Mouse (Mus musculus) heart, postnatal 0 days (tissue): ENCODE data around the gene Tmem52b. TPM values are rescaled to one million over a fixed set of nuclear protein-coding genes. Genes with fewer than 3 reads are reported as not detected.

Experiments used
- ATAC-seq: fragments of 200-750 bp; cut with Nextera tagmentation; 2 replicates; pipeline ENCODE4 v1.8.0; 2017; ENCODE audit warnings: low read depth, moderate number of reproducible peaks, moderate library complexity; ENCODE audit not compliant: insufficient read depth
- DNase-seq: peaks from one replicate; pipeline ENCODE4 v3.0.0-alpha.2; 2016; ENCODE audit warnings: low spot score
- H3K27ac ChIP-seq: fragments of 300-500 bp; sonication (generic); 2 replicates; pipeline ENCODE4 v1.5.1; 2014; ENCODE audit warnings: low read depth, mild to moderate bottlenecking
- H3K27me3 ChIP-seq: fragments of 300-500 bp; sonication (generic); 2 replicates; pipeline ENCODE4 v1.6.1; 2014; ENCODE audit warnings: low read length, mixed read lengths; ENCODE audit not compliant: control insufficient read depth, insufficient read depth
- H3K36me3 ChIP-seq: fragments of 300-500 bp; sonication (generic); replicated peaks from 2 replicates; pipeline ENCODE4 v1.6.1; 2014; ENCODE audit warnings: low read length, mixed read lengths; ENCODE audit not compliant: control insufficient read depth, insufficient read depth
- H3K4me1 ChIP-seq: fragments of 300-500 bp; sonication (generic); 2 replicates; pipeline ENCODE4 v1.6.1; 2014; ENCODE audit warnings: antibody characterized with exemption; ENCODE audit not compliant: control insufficient read depth, insufficient read depth
- H3K4me2 ChIP-seq: fragments of 300-500 bp; sonication (generic); 2 replicates; pipeline ENCODE4 v1.6.1; 2014; ENCODE audit warnings: low read depth, mild to moderate bottlenecking, low read length, moderate library complexity
- H3K4me3 ChIP-seq: fragments of 300-500 bp; sonication (generic); 2 replicates; pipeline ENCODE4 v1.5.1; 2014; ENCODE audit warnings: low read depth, low read length
- H3K9ac ChIP-seq: fragments of 300-500 bp; sonication (generic); replicated peaks from 2 replicates; pipeline ENCODE4 v1.6.1; 2014; ENCODE audit warnings: low read depth, low read length, mixed read lengths
- H3K9me3 ChIP-seq: fragments of 300-500 bp; sonication (generic); replicated peaks from 2 replicates; pipeline ENCODE4 v1.6.1; 2016; ENCODE audit warnings: low read length; ENCODE audit not compliant: control insufficient read depth
- CTCF ChIP-seq: IDR thresholded peaks from 2 replicates; pipeline ENCODE4 v1.5.1; 2016; ENCODE audit warnings: antibody characterized with exemption, control low read depth, low read depth
- EP300 ChIP-seq: IDR thresholded peaks from 2 replicates; pipeline ENCODE4 v1.6.1; 2016; ENCODE audit warnings: antibody characterized with exemption, low read depth
- WGBS: fragments of 180-500 bp; shearing (Covaris S2); extraction: QIAGEN DNeasy Blood & Tissue Kit; methylation state at CpG from one replicate; pipeline ENCODE4 v1.1.7; 2014; 5-methylcytosine and 5-hydroxymethylcytosine counted together
- polyA plus RNA-seq: library from polyadenylated mRNA; unstranded; fragments of >200 nt; fragmentation: Nextera tagmentation; extraction: Ambion mirVana; gene quantifications from 2 replicates; pipeline ENCODE4 v1.2.1, GENCODE M21; 2015
- total RNA-seq: library from RNA; depleted of rRNA; stranded (reverse); fragments of >200 nt; gene quantifications from 2 replicates; pipeline ENCODE4 v1.2.3, GENCODE M21; 2014; ENCODE audit warnings: low replicate concordance

Gene Tmem52b
- total and polyA plus RNA-seq, 2 experiments from 2014 or later, result not detected

GRCm38 (mm10) chr6:129517752-129518408, 5.5 kb downstream of the Tmem52b start:
- WGBS, result 47% methylated on average over 2 of the region's 2 CpGs
- ATAC-seq, result peak; percentile 79
- Histone ChIP-seq H3K27me3 (no peaks in the 10 kb centered on the region), H3K36me3 (no peaks in the 10 kb centered on the region), H3K9ac (no peak overlapping the region), H3K4me1 (no peaks in the 10 kb centered on the region), H3K9me3 (no peaks in the 10 kb centered on the region), H3K27ac (no peak overlapping the region), H3K4me3 (no peak overlapping the region), H3K4me2 (no peak overlapping the region)
- peak; percentile 57 for DNase-seq
- TF ChIP-seq EP300 (no peak), CTCF (peak; percentile 77)

- Histone ChIP-seq H3K9ac (no peak overlapping the region), H3K4me1 (no peaks in the 10 kb centered on the region), H3K4me3 (no peak overlapping the region), H3K36me3 (no peaks in the 10 kb centered on the region), H3K9me3 (no peaks in the 10 kb centered on the region), H3K4me2 (no peak overlapping the region), H3K27ac (no peak overlapping the region), H3K27me3 (no peaks in the 10 kb centered on the region)
- DNase-seq, result no peak
- TF ChIP-seq EP300 (no peak), CTCF (no peak)
- ATAC-seq, result no peak
Observed at GRCm38 (mm10) chr6:129526069-129526468, 13.7 kb downstream of the Tmem52b start.

GRCm38 (mm10) chr6:129527416-129527815, 15.1 kb downstream of the Tmem52b start:
- WGBS, result 57% methylated on average over 2 of the region's 2 CpGs
- ATAC-seq (no peak; the same call in 1 of the 2 replicates), DNase-seq (no peak)
- Histone ChIP-seq H3K9ac (no peak overlapping the region), H3K4me2 (no peak overlapping the region), H3K4me1 (peaks cover 4% of the 10 kb centered on the region; the same call in 1 of the 2 replicates), H3K27me3 (no peaks in the 10 kb centered on the region), H3K4me3 (no peak overlapping the region), H3K27ac (no peak overlapping the region), H3K9me3 (no peaks in the 10 kb centered on the region), H3K36me3 (no peaks in the 10 kb centered on the region)
- TF ChIP-seq CTCF (no peak), EP300 (no peak)

- TF ChIP-seq EP300 (no peak), CTCF (no peak)
- Histone ChIP-seq H3K9ac (no peak overlapping the region), H3K4me1 (peaks cover 12% of the 10 kb centered on the region; the same call in 1 of the 2 replicates), H3K4me2 (no peak overlapping the region), H3K27ac (no peak overlapping the region), H3K9me3 (no peaks in the 10 kb centered on the region), H3K4me3 (no peak overlapping the region), H3K27me3 (no peaks in the 10 kb centered on the region), H3K36me3 (no peaks in the 10 kb centered on the region)
- DNase-seq (no peak), ATAC-seq (no peak)
- WGBS, result 88% methylated on average over 1 of the region's 1 CpGs
Observed at GRCm38 (mm10) chr6:129529605-129530004, 17.2 kb downstream of the Tmem52b start.

GRCm38 (mm10) chr6:129530261-129530660, 17.9 kb downstream of the Tmem52b start:
- Histone ChIP-seq H3K36me3 (no peaks in the 10 kb centered on the region), H3K4me1 (peaks cover 19% of the 10 kb centered on the region), H3K9me3 (no peaks in the 10 kb centered on the region), H3K9ac (no peak overlapping the region), H3K4me3 (no peak overlapping the region), H3K27ac (no peak overlapping the region), H3K4me2 (no peak overlapping the region), H3K27me3 (no peaks in the 10 kb centered on the region)
- DNase-seq (no peak), ATAC-seq (no peak)
- no peak for TF ChIP-seq CTCF
- no peak for TF ChIP-seq EP300

- ATAC-seq, result peak; percentile 71
- peak overlapping the region; percentile 84 for H3K27ac ChIP-seq
- 22% methylated on average over 7 of the region's 7 CpGs for WGBS
Observed at GRCm38 (mm10) chr6:129532556-129532941, 20.2 kb downstream of the Tmem52b start.

More at GRCm38 (mm10) chr6:129532556-129532941, 20.2 kb downstream of the Tmem52b start:
- Histone ChIP-seq H3K27me3 (no peaks in the 10 kb centered on the region), H3K4me1 (peaks cover 26% of the 10 kb centered on the region), H3K4me3 (peak overlapping the region; percentile 88), H3K9ac (peak overlapping the region; percentile 84), H3K4me2 (peak overlapping the region; percentile 74), H3K36me3 (peaks cover 7% of the 10 kb centered on the region; the same call in 1 of the 2 replicates), H3K9me3 (no peaks in the 10 kb centered on the region)
- TF ChIP-seq EP300 (no peak), CTCF (0 out of 2 replicates have a peak, but pooled peaks have one; percentile 2)
- DNase-seq, result peak; percentile 71
